Mouse (Mus musculus) splenic B cell, adult 2 months (primary cell): ENCODE results near the gene AC131692.1.

Experiments used
- DNase-seq: peaks from one replicate; pipeline ENCODE4 v3.0.0-alpha.2; 2011; ENCODE audit warnings: low read depth, low spot score
- H3K27me3 ChIP-seq: 2 replicates; pipeline ENCODE4 v1.6.1; 2012; ENCODE audit warnings: mild to moderate bottlenecking, low read length, moderate library complexity, mixed read lengths; ENCODE audit not compliant: control insufficient read depth, poor library complexity, insufficient read depth, severe bottlenecking
- H3K36me3 ChIP-seq: 2 replicates; pipeline ENCODE4 v1.6.1; 2012; ENCODE audit warnings: mild to moderate bottlenecking, low read length, moderate library complexity, mixed read lengths; ENCODE audit not compliant: control insufficient read depth, poor library complexity, insufficient read depth, severe bottlenecking

AC131692.1 gene

GRCm38 (mm10) chr19:6094119-6094518 is at the start of gene AC131692.1:
AC131692.1 (plus strand) TSS chr19:6094419.
- Histone ChIP-seq H3K27me3 (no peaks in the 10 kb centered on the region), H3K36me3 (no peaks in the 10 kb centered on the region)
- DNase-seq: no peak

- DNase-seq: peak; percentile 78
- Histone ChIP-seq H3K27me3 (no peaks in the 10 kb centered on the region), H3K36me3 (peaks cover 9% of the 10 kb centered on the region)
Measured at GRCm38 (mm10) chr19:6045366-6046293, 48.6 kb upstream of the AC131692.1 start.

GRCm38 (mm10) chr19:6046294-6047153 is 47.7 kb upstream of the AC131692.1 start, which contains the start of gene Syvn1:
Syvn1 (plus strand) TSS chr19:6046576.
- peaks cover 12% of the 10 kb centered on the region for H3K36me3 ChIP-seq
- peak; percentile 95 for DNase-seq
- H3K27me3 ChIP-seq: no peaks in the 10 kb centered on the region

GRCm38 (mm10) chr19:6047154-6047898 is 46.9 kb upstream of the AC131692.1 start:
- Histone ChIP-seq H3K36me3 (peaks cover 20% of the 10 kb centered on the region), H3K27me3 (no peaks in the 10 kb centered on the region)

GRCm38 (mm10) chr19:6047899-6048166 is 46.4 kb upstream of the AC131692.1 start:
- Histone ChIP-seq H3K27me3 (no peaks in the 10 kb centered on the region), H3K36me3 (peaks cover 23% of the 10 kb centered on the region)
- DNase-seq: no peak

More at GRCm38 (mm10) chr19:6047154-6047898, 46.9 kb upstream of the AC131692.1 start:
- DNase-seq: no peak

- DNase-seq: peak; percentile 80
- no peaks in the 10 kb centered on the region for H3K27me3 ChIP-seq
Measured at GRCm38 (mm10) chr19:6048681-6049410, 45.4 kb upstream of the AC131692.1 start.

GRCm38 (mm10) chr19:6052516-6052915 is 41.7 kb upstream of the AC131692.1 start:
- DNase-seq: no peak

More at GRCm38 (mm10) chr19:6048681-6049410, 45.4 kb upstream of the AC131692.1 start:
- peaks cover 28% of the 10 kb centered on the region for H3K36me3 ChIP-seq

GRCm38 (mm10) chr19:6054296-6054695 is 39.9 kb upstream of the AC131692.1 start:
- H3K27me3 ChIP-seq: no peaks in the 10 kb centered on the region
- no peak for DNase-seq
- peaks cover 30% of the 10 kb centered on the region for H3K36me3 ChIP-seq

More at GRCm38 (mm10) chr19:6052516-6052915, 41.7 kb upstream of the AC131692.1 start:
- Histone ChIP-seq H3K27me3 (no peaks in the 10 kb centered on the region), H3K36me3 (peaks cover 30% of the 10 kb centered on the region)

GRCm38 (mm10) chr19:6056696-6057095 is 37.5 kb upstream of the AC131692.1 start:
- H3K36me3 ChIP-seq: peaks cover 19% of the 10 kb centered on the region
- no peak for DNase-seq
- no peaks in the 10 kb centered on the region for H3K27me3 ChIP-seq

- peak; percentile 99 for DNase-seq
- Histone ChIP-seq H3K27me3 (no peaks in the 10 kb centered on the region), H3K36me3 (peaks cover 11% of the 10 kb centered on the region)
Measured at GRCm38 (mm10) chr19:6057313-6058096, 36.7 kb upstream of the AC131692.1 start, which contains the start of the genes Mrpl49 and Fau. Mrpl49 (minus strand) TSS chr19:6057785. Fau (plus strand) TSS chr19:6057844.

GRCm38 (mm10) chr19:6058513-6058912 is 35.7 kb upstream of the AC131692.1 start:
- no peak for DNase-seq
- H3K27me3 ChIP-seq: no peaks in the 10 kb centered on the region
- H3K36me3 ChIP-seq: peaks cover 5% of the 10 kb centered on the region

GRCm38 (mm10) chr19:6058966-6059365 is 35.3 kb upstream of the AC131692.1 start:
- no peaks in the 10 kb centered on the region for H3K27me3 ChIP-seq
- no peak for DNase-seq
- H3K36me3 ChIP-seq: peaks cover 5% of the 10 kb centered on the region

GRCm38 (mm10) chr19:6061021-6061533 is 33.1 kb upstream of the AC131692.1 start, which contains the start of gene Znhit2:
Znhit2 (plus strand) TSS chr19:6061192.
- peaks cover 3% of the 10 kb centered on the region for H3K36me3 ChIP-seq
- DNase-seq: peak; percentile 94
- H3K27me3 ChIP-seq: no peaks in the 10 kb centered on the region
